Mouse (Mus musculus): ENCODE measurements around the gene Upf1.

Upf1 gene

DNA sequence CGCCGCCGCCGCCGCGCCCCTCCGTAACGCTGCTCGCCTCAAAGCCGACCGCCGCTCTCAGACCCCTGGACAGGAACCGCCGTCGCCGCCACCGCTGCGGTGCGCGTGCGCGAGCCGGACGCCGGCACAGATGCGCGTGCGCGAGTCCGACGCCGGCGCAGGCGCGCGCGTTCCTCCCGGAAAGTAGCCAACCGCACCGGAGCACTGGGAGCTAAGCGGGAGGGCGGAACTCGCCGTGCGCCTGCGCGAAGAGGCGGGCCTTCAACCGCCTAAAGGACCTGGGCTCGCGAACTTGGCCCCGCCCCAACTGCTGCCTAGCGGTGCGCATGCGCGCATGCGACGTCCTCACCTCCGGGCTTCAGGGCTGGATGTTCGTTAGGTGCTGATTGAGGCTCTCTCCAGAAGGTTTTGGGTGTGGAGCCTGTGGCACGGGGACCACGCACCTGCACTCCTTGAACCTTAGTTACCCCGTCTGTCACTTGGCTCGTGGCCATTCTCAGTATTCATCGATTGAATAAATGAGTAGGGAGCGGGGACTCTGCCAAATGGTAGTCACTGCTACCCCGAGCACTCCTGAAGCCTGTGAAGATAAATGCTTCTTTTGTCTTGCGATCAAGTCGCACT, at the start of gene Upf1:
TSS of gene Upf1 (minus strand) at position 85 of the 624 bp plus-strand sequence.
- DNase-seq (ENCODE audit: low spot score in 2 of 2): peak; percentile 97 to 99

GRCm38 (mm10) chr8:70397611-70398563, 44.8 kb upstream of the Upf1 start:
- DNase-seq (ENCODE audit: low spot score in 2 of 2): no peak

GRCm38 (mm10) chr8:70396184-70396583, 43.1 kb upstream of the Upf1 start:
- no peak for DNase-seq (ENCODE audit: low spot score in 2 of 2)

- DNase-seq (ENCODE audit: low spot score in 2 of 2): no peak
These were observed 42.6 kb upstream of the Upf1 start for GRCm38 (mm10) chr8:70395649-70396048.

- no peak for DNase-seq (ENCODE audit: low spot score in 2 of 2)
These were observed 41.4 kb upstream of the Upf1 start for GRCm38 (mm10) chr8:70394269-70394998.

- no peak for DNase-seq (ENCODE audit: low spot score in 2 of 2)
These were observed 40.0 kb upstream of the Upf1 start for GRCm38 (mm10) chr8:70393087-70393486.

GRCm38 (mm10) chr8:70389678-70390077, 36.6 kb upstream of the Upf1 start:
- no peak for DNase-seq (ENCODE audit: low spot score in 2 of 2)

DNA sequence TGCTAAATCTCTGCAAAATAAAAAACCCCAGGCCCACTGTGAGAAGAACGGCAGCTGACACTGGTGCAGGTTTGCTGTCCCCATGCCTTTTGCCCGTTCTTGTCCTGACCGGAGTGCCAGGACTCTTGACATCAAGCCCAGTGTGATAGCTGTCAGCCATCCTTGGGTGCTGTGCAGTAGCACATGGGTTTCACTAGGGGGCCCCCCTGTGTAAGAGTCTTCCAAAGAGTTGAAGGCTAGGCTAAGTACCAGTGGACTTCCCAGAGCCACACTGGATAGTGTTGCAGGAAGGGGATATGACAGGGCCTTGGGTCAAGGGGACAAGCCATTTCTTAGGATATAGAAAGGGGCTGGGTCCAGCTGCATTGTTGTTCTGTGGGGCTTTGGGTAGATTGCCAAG, 30.2 kb upstream of the Upf1 start:
- peak in 1 of 2 experiments; percentile 55 for DNase-seq (ENCODE audit: low spot score in 2 of 2)

GRCm38 (mm10) chr8:70380069-70380468, 27.0 kb upstream of the Upf1 start:
- no peak for DNase-seq (ENCODE audit: low spot score in 2 of 2)

DNA sequence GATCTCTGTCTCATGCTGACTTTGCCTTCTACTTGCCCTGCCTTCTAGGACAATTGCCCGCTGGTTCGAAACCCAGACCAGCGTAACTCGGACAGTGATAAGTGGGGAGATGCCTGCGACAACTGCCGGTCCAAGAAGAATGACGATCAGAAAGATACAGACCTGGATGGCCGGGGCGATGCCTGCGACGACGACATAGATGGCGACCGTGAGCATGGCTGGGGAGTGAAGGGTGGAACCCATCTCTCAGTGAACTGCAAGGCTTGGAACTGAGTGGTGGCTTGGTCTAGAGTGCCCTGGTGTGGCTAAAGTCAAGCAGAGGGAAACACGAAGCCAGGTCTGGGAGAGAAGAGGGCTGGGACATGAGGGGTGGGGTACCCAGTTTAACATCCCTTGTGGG, 24.0 kb upstream of the Upf1 start:
- no peak for DNase-seq (ENCODE audit: low spot score in 2 of 2)

GRCm38 (mm10) chr8:70376275-70376741, 23.2 kb upstream of the Upf1 start:
- no peak for DNase-seq (ENCODE audit: low spot score in 2 of 2)

GRCm38 (mm10) chr8:70375212-70375859, 22.3 kb upstream of the Upf1 start:
- DNase-seq (ENCODE audit: low spot score in 2 of 2): no peak

- no peak for DNase-seq (ENCODE audit: low spot score in 2 of 2)
These were observed 21.3 kb upstream of the Upf1 start for GRCm38 (mm10) chr8:70374318-70374927.

GRCm38 (mm10) chr8:70373397-70374317, 20.6 kb upstream of the Upf1 start, which contains the start of gene Comp:
Gene Comp, plus strand, starts transcription at chr8:70373558.
- DNase-seq (ENCODE audit: low spot score in 2 of 2): no peak

GRCm38 (mm10) chr8:70371951-70372350, 18.9 kb upstream of the Upf1 start:
- DNase-seq (ENCODE audit: low spot score in 2 of 2): no peak

DNA sequence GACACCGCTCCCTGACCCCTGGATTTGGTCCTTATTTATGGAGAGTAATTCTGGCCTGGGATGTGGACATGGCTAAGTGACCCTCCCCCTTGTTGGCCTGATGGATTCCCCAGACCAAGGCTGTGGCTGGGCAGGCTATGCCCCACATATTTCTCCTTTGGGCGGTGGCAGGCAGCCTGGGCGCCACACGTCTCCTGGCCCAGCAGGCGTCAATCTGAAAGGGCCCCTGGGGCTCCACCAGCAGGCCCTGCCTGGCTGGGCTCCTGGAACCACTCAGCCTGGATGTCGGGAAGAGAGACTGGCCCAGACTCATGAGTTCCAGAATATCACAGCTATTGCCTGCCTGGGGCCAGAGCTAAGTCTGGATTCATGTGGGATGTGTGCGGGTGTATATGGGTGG, 17.4 kb upstream of the Upf1 start:
- DNase-seq (ENCODE audit: low spot score in 2 of 2): no peak

GRCm38 (mm10) chr8:70366588-70366987, 13.5 kb upstream of the Upf1 start:
- DNase-seq (ENCODE audit: low spot score in 2 of 2): no peak

DNA sequence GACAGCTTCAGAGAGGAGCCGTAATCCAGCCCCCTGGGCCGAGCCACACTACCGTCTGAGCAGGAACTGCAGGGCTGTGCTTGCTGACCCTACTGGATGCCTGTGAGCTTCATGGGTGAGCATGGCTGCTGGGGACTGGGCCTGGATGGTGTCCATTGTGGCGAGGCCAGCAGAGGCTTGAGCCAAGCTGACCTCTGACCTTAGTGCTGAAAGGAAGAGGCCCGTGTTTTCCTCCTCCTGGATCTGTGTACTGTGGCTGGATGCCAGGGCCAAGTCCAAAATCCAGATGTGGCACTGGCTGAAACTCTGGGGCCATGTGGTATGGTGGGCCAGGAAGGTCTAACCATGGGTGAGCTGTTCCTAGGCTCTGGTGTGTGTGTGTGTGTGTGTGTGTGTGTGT, 11.0 kb upstream of the Upf1 start:
- DNase-seq (ENCODE audit: low spot score in 2 of 2): no peak

DNA sequence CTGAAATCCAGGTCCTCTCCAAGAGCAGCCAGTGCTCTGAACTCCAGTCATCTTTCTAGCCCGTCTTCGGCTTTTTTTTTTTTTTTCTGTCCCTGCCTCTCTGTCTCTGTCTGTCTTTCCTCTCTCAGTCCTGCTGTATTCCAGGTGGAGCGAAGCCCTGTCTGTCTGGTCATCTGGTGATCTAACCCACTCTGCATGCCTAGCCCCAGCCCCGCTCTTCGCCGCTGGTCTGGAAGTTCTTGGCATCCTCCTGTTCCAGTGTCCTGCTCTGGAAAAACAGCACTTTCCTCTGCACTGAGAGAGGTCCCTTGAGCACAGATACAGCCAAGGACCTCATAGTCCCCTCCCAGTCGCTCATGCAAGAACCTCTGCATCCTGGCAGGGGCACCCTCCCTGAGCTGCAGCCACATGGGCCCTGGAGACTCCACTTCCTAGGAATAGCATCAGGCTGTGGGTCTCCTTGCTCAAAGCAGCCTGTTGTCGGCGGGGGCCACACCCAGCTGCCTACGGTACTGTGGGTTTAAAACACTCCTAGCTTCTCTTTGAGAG, 8.5 kb upstream of the Upf1 start:
- DNase-seq (ENCODE audit: low spot score in 2 of 2): no peak

- DNase-seq (ENCODE audit: low spot score in 2 of 2): no peak
These were observed 7.7 kb upstream of the Upf1 start for GRCm38 (mm10) chr8:70360769-70361168.

Data from frontal cortex, postnatal 14 days (tissue).